Mouse (Mus musculus): ENCODE measurements around the gene Osbpl9. TPM values are rescaled to one million over a fixed set of nuclear protein-coding genes. Genes with fewer than 3 reads are reported as not detected.

Gene Osbpl9
- total RNA-seq (2021) = 10 to 100 TPM; 71.7 to 73.4 TPM

DNA sequence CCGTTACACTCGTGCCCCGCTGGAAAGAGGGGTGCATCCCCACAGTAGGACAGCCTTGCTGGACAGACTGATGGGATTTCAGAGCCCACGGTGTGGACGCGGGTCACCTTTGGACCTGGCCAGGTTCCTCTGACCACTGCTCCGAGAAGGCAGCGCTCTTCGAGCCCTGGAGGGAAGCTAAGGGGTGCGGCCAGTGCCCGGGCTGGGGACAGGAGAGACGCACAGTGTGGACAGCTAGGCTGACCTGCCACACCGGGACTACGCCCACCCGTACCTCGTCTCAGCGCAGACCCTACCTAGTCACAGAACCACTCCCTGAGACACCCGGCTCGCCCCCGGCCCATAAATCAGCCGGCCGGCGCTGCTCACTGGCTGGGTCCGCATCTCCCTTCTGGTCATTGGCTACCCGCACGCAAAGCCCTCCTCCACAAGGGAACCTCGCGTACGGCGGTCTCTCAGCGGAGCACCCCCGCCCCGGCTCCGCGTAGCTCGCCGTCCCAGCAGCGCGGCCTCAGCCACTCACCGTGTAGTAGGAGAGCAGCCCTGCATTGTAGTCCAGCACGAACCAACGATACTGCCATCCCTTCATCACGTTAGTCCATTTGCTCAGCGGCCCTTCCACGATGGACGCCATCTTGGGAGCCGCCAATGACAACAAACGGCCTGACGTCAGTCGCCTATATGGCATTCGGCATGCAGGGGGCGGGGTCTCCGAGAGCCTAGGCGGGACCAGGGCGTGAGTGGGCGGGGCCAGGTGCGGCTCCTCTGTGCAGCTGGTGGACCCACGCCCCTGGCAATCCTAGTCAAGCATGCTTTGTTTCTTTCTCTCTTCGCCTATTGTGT is at the start of gene Osbpl9:
Gene Osbpl9, minus strand, starts transcription at position 691 of the 843 bp plus-strand sequence.
- peak; percentile 99 for DNase-seq

DNA sequence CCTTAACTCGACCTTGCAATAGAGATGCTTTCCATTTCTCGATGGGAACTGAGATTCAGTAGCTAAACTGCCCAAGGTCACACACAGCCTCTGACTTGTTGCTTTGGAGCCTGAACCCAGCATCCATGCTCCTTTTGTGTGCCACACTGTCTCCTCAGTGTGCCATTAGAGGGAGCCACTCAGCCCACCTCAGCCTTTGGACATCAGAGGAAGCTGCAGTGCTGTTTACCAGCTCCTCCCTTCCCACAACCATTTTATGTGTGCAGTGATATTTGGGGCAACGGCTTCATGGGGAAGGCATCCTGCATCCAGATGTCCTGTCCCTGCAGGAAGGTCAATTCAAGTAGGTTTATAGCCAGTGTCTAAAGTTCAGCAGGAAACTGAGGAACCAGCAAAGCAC is 49.5 kb upstream of the Osbpl9 start:
- DNase-seq = peak; percentile 20

DNA sequence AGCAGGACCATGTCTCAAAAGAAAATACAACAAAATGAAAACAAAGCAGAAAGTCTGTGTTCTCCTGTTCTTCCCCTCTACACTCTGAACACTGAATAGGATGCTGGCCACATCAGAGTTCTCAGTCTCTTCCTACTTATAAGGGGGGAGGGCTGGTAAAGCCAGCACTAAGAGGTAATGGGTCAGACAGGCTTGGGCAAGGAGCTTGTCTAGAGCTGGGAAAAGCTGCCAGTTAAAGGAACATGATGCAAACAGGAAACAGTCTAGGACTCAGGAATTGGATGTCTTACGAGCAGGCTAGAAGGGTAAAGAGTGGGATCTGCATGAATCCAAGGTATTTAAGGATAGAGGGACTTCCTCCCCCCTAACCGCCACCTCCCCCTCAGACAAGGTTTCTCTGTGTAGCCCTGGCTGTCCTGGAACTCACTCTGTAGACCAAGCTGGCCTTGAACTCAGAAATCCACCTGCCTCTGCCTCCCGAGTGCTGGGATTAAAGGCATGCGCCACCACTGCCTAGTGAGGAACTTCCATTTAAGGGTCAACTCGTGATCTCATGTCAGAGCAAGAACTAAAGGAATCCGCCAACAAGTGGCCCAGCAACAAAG is 43.0 kb upstream of the Osbpl9 start:
- no peak for DNase-seq

DNA sequence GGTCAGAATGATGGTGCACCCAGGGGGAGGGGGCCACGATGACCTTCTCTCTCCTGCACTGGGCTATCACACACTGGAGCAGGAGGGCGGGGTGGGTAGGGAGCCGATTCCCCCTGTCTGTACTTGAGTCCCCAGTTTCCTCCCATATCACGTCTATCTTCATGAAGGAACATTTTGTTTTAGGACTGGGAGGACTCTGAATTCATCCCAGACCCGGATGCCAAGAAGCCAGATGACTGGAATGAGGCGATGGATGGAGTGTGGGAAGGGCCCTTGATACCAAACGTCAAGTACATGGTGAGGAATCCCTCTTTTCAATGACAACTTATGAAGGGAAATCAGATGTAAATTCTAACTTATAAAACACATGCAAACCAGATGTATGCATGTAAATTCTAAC is 42.4 kb upstream of the Osbpl9 start:
- DNase-seq = no peak

DNA sequence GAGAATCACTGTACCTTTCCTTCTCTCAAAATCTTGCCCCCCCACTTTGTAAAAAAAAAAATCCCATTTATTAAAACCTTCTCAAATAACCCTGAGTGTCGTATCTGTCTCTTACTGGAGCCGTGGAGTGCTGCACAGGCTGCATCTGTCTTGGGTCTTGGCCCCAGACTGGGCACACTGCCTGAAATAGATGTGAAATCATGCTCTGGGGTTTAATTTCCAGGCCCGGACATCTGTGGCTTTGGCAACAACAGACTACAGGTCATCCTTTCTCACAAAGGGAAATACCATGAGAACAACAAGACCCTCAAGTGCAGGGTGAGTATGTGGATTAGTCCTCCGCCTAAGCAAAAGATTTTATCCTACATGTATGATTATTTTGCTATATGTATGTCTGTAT is 39.9 kb upstream of the Osbpl9 start:
- DNase-seq = peak; percentile 72

DNA sequence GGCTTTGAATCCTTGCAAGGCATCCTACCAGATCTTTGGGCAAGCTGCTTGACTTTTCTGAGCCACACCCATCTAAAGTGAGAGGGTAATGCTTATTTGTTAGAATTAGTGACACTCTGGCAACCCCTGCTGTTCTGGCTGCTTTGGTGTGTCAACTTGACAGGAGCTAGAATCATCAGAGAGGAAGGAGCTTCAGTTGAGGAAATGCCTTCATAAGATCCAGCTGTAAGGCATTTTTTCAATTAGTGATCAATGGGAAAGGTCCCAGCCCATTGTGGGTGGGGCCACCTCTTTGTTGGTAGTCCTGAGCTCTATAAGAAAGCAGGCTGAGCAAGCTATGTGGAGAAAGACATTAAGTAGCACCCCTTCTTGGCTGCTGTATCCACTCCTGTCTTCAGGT is 39.1 kb upstream of the Osbpl9 start:
- DNase-seq = no peak

DNA sequence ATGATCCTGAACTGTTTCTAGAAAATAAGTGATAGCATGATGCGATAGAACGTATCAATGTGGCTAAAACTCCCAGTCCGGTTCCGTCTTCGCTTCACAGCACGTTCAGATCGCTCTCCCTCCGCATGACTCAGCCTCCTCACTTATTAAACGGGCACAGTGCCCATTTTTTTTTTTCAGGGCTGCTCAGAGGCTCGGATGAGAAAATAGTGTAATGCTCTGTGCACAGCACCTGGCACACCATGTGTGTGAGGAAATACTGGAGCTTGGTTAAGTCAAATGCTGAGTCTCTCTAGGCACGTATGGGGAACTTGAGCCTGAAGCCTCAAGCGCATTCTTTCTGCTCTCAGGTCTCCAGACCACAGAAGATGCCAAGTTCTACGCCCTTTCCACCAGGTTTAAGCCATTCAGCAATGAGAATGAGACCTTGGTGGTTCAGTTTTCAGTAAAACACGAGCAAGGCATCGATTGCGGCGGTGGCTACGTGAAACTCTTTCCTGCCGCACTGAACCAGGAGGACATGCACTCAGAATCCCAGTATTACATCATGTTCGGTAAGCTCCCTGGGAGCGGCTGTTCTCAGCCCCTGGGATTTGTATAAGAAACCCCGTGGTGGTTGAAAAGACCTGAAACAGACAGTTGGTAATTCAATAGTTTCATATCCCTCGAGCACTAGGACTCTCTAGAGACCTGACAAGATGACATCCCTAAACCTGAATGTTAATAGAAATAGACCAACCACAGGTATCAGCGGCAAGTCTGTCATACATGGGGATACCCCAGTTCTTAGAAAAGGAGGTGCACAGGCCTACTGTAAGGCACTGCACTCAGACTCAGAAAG is 36.6 kb upstream of the Osbpl9 start:
- DNase-seq = peak; percentile 35

DNA sequence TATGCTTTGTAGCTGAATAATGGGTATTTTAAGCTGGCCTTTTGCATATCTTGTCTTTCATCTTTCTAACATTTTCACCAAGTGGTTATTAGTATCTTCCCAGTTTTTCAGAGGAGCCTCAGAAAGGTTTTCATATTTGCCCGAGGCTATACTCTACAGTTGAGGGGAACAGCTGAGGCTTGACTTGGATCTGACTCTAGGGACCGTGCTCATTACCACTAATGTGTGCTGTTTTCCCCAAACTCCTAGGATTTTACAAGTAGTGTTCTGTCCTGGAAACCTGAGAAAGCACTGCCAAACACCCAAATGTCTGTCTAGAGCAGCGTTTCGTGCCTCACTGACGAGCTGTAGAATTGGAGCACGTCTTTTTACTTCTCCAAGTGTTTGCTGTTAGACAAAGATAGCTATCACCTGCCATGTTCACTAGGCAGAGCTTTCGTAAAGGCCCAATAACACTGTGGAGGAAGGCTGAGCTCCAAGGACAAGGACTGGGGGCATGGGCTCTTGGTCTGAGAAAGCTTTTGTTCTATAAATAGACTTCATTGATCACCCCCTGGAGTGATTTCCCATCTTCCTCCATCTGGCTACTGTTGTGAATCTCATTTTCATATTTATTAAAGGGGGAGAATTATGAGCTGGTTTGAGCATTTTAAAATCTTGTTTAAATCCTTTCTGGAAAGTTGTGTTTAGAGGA is 34.3 kb upstream of the Osbpl9 start:
- DNase-seq = no peak

DNA sequence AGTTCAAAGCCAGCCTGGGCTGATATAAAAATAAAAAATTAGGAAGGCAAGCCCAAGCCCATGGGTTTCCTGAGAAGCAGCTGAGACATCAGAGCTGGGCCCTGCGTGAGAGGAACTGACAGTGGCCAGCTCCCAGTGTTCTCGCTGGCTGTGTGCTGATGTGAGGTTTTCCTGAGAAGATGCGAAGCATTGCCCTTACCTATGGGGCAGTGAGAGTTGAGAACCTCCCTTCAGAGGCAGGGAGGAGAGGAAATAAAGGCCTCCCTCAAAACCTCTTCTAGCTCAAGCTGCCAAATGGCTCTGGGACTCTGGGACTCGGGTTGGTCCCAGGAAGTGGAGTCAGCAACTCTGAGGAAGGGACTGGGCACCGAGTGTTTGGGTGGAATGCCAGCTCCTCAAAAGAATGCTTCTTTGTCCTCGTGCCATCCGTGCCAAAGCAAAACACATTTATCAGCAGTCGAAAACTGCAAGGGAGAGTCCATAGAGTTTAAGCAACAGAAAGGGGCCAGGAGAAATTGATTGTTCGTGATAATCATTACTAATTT is 32.8 kb upstream of the Osbpl9 start:
- DNase-seq = no peak

DNA sequence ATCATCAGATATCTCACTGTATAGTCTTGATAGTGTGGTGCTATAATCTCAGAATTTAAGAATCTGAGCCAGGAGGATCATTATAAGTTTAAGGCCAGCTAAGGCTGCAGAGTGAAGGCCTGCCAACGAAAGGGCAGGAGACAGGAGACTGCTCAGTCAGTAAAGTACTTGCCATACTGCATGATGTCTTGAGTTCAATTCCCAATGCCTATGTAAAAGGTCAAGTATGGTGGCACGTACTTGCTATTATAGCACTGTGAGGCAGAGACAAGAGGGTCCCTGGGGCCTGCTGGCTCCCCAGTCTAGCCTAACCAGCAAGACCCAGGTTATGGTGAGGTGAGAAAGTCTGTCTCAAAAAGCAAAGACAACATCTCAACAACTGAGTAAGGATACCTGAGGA is 32.1 kb upstream of the Osbpl9 start, which contains the start of gene Calr4:
Gene Calr4, plus strand, starts transcription at position 301 of the 400 bp plus-strand sequence.
- DNase-seq = no peak

DNA sequence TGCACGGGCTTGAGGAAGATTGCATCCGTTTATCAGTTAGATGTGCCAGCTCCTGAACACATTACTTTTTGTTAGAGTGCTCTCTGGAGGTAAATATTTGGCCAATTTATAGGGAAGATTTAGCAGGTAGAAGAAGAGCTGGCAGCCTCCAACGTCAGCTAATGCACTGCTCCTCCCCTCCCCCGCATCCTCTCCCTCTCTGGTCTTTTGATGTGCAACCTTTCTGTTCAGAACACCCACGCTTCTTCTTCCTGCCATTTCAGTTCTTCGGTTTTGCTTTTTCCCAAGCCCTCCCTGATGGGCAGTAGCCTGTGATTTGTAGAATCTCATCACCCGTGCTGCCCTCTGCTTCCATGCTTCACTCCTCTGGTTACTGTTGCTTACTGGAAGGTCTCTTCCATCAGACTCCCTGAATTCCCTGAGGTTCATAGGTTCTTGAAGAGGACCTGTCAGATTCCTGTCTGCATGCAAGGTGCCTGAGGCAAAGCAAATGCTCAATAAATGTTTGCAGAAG is 27.8 kb upstream of the Osbpl9 start:
- no peak for DNase-seq

DNA sequence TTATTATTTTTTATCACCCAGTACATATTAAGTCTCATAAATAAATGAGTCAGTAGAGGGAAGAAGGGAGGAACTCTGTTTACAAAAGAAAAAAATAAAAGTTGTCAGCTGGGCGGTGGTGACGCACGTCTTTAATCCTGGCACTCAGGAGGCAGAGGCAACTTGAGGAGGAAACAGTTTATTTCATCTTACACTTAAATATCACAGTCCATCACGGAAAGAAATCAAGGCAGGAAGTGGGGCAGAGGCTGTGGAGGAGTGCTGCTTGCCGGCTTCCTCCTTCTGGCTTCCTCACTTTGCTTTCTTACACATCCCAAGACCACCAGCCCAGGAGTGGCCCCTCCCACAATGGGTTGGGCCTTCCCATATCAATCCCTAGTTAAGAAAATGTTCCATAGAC is 24.0 kb upstream of the Osbpl9 start:
- DNase-seq = no peak

DNA sequence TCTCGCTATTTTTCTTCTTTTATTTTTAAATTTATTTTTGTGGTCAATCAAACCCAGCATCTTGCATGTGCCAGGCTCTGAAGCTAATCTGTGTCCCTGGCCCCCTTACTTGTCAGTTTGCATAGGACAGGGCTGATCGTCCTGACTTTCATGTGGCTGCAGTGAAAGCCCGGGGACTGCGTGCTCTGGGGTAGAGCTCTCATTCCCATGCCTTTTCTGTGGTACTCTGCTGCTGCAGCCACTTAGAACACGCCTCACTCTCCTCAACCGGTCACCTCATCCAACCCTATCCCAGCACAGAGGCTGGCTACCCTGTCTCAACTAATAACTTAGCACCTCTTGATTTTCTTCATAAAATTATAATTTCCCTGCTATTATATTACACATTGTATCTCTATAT is 23.5 kb upstream of the Osbpl9 start:
- DNase-seq = no peak

DNA sequence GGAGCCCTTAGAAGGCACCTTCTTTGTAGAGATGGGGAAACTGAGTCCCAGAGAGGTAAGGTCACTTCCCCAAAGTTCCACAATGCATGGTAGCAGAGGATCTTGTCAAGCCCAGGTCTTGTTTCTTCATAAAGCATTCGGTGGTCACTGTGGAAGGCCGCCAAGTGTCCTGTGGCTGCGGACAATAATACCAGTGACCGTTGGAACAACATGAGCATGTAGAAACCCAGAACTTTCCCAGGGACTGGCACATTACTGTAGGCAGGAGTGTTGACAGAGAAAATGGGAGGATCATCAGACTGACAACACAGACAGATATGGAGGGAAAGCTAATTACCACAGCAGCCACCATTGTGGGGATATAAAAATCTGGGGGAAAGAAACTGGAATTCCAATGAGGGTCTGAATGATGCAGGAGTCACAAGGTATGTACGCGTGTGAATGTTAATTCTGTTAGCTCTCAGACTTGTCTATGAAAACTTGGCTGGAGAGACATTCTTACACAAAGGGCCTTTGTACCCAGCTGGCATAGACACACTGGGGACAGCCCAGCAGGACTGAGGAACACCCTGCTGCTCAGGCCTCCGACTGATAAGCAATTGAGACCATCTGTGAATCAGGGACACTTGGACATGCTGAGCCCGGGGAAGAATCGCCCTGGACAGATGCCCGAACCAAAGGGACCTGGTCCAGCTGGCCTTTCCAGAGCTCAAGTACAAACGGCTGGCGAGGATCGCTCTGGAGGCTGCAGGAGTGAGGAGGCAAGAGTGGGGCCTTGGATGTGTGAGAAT is 22.9 kb upstream of the Osbpl9 start:
- peak; percentile 88 for DNase-seq

DNA sequence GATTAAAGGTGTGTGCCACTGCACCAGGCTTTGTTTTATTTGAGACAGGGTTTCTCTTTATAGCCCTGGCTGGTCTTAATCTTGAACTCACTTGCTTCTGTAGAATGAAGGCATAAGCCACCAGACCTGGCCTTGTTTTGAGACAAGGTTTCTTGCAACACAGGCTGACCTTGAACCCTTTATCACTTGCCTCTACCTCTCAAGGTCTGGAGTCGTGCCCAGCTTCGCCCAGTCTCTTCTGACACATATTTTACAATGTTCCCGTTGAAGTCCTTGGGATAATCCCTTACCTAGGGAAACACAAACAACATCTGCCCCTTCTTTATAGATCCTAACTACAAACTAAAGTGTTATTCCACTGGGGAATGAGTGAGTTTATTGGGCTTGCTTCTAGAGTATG is 19.9 kb upstream of the Osbpl9 start:
- no peak for DNase-seq

DNA sequence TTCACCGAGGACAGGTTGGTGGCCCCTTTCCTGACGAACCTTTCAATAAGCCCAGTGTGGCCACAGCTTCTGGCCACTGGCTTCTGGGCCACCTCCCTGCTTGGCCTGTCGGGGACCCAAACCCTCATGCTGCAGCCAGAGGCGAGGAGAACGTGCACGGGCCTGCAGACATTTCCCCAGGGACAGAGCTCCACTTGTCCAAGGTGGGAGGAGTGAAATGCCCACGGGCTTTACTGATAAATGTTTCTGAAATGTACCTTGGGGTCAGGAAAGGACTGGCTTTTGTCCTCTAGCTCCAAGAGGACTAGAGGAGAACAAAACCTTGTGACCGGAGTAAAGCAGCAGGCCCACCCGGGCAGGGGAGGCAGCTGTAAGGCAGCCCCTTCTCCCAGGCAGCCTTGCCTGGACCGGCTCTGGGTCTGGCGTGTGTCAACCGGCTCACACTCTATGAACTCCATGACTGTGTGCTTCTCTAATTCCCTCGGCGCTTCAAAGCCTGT is 18.4 kb upstream of the Osbpl9 start:
- no peak for DNase-seq

DNA sequence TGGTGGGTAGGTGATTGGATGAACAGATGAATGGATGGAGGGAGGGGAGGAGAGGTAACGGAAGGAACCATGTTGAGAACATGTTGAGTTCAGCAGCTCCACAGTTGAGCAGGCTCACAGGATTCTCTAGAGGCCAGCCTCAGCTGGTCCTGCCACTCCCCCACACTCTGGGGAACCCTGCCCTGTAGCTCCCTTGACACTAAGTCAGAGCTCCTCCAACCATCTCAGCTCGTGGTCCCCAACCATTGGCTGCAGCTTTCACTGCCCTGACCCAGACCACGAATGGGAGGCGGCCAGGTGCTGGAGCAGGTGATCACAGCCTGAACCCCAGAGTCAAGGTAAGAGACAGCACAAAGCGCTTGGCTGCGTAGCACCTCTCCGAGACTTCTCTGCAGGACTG is 15.9 kb upstream of the Osbpl9 start:
- DNase-seq = no peak

DNA sequence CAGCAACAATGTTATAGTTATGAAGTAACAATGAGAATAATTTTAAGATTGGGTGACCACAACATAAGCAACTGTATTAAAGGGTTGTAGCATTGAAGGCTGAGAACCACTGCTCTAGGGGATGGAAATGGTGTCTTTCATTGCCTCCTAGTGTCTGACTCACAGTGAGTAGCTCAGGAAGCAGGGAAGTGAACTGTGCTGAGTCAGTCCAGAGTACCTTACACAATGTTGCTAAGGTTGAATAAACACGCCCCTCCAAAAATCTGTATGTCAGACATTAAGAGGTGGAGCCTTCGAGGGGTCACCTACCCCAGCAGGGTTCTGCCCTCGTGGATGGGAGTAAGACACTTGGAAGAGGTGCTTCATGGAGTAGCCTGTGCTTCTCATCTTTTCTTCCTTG is 11.9 kb upstream of the Osbpl9 start:
- no peak for DNase-seq

DNA sequence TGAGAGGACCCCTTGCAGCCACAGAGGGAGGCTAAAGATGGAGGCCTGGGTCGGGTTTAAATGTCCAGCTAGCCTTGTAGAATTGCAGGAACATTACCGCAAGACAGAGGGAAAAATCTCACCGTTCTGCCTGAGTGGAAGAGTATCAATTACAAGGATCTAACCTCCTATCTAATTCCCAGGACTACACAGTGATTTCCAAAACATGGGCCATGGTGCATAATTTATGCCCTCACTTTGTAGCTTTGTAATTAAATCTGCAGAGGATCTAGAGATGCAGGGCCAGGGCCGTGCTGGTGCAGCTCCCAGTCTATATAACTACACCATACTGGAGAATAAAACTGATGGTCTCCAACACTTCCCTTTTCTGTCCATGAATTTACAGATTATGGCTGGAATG is 8.8 kb upstream of the Osbpl9 start:
- DNase-seq = no peak

DNA sequence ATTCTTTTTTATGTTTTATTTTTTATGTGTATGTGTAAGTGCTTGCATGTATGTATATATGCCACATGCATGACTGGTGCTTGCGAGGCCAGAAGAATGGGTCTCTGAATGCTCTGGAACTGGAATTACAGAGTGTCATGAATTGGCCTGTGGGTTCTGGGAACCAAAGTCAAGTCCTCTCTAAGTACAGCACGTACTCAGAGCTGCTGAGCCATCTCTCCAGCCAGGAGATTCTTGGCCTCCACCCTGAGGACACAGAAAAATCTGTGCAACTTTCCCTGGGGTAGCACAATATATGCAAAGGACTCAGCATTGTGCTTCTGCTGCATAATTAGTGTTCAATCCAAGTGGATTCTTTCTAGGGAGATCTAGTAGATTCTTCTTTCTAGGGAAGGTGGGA is 8.2 kb upstream of the Osbpl9 start:
- DNase-seq = no peak

DNA sequence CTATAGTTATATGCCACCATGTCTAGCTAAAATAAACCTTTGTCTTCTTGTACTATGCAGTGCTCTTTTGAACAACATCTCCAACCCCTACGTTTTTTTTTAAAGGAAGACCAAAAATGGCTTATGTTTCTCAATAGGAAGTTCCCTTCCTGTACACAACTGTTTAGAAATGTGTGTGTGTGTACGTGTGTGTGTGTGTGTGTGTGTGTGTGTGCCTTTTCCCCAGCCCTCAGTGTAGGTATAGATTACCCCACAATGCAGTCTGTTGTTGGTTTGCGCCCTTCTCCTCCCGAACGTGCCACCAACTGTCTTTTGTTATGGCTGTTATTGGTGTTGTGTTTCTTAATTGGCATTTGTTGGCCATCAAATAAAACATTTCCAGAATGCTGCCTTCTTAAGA is 5.5 kb upstream of the Osbpl9 start:
- DNase-seq = no peak

Data from heart, postnatal 4 days (tissue).